Mouse (Mus musculus): Measurements from ENCODE around the gene Hepacam. TPM values are rescaled to one million over a fixed set of nuclear protein-coding genes. Genes with fewer than 3 reads are reported as not detected.

The Hepacam gene
- total and polyA plus RNA-seq, 2 experiments, result not detected

DNA sequence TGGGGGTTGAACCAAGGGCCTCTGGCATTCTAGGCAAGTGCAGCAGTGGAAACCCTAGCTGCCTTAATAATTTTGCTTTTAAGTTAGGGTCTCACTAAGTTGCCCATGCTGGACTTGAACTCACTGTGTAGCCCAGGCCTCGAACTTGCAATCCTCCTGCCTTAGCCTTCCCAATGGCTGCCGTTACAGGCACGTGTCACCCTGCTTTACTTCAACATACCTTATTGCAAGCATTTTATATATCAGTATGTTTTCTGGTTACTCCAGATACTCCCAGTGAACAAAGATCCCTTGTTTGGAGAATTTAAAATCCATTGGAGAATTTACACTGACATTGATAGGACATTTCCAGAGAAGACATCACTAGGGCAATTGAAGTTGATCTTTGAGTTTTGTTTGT is 18.1 kb upstream of the Hepacam start:
- WGBS, result 93% methylated on average over 3 of the region's 3 CpGs
- Histone ChIP-seq H3K4me1 (ENCODE audit: control insufficient read depth, insufficient read depth, low read length) (peaks cover 6% of the 10 kb centered on the region), H3K4me3 (ENCODE audit: insufficient read depth, low read depth, low read length) (0 out of 2 replicates have a peak overlapping the region, but pooled peaks have one; percentile 68), H3K27ac (replicated peaks; ENCODE audit: insufficient read depth, low read depth, low read length) (no peak overlapping the region), H3K9ac (ENCODE audit: low read depth, low read length) (no peak overlapping the region), H3K27me3 (ENCODE audit: control insufficient read depth, insufficient read depth, low read length) (no peaks in the 10 kb centered on the region), H3K79me2 (ENCODE audit: control insufficient read depth, insufficient read depth, low read length) (no peaks in the 10 kb centered on the region), H3K36me3 (ENCODE audit: control insufficient read depth, insufficient read depth, low read length) (no peaks in the 10 kb centered on the region)
- peak; percentile 3 for DNase-seq (ENCODE audit: extremely low read depth, low read depth, low spot score)
- TF ChIP-seq CTCF (IDR thresholded peaks at IDR 0.05; ENCODE audit: low read depth, low read length) (no peak), POLR2A (IDR thresholded peaks at IDR 0.05; ENCODE audit: extremely low read depth, insufficient read depth, low read length) (no peak)

DNA sequence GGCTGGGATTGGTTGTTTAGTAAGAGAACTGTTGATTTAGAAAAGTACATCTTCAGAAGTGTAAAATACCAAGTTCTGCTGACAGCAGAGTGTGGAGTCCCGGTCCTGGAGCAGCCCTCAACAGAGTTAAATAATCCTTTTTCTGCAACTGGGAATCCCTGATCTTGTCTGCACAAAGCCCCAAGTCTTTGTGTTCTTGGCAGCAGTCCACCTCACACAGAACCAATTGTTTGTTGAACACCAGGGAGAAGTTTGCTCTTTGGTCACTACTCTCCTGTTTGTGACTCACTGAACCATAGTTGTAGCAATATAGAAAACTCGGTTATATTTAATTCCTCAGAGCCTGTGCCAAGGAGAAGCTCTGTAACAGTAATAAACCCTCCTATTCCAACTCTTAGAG is 15.9 kb upstream of the Hepacam start:
- 16% methylated on average over 2 of the region's 2 CpGs for WGBS
- H3K27ac ChIP-seq (replicated peaks; ENCODE audit: insufficient read depth, low read depth, low read length), result no peak overlapping the region
- H3K36me3 ChIP-seq (ENCODE audit: control insufficient read depth, insufficient read depth, low read length), result no peaks in the 10 kb centered on the region
- no peak overlapping the region for H3K9ac ChIP-seq (ENCODE audit: low read depth, low read length)
- no peaks in the 10 kb centered on the region for H3K79me2 ChIP-seq (ENCODE audit: control insufficient read depth, insufficient read depth, low read length)
- no peak overlapping the region for H3K4me3 ChIP-seq (ENCODE audit: insufficient read depth, low read depth, low read length)
- no peaks in the 10 kb centered on the region for H3K27me3 ChIP-seq (ENCODE audit: control insufficient read depth, insufficient read depth, low read length)
- H3K4me1 ChIP-seq (ENCODE audit: control insufficient read depth, insufficient read depth, low read length), result peaks cover 6% of the 10 kb centered on the region
- no peak for TF ChIP-seq CTCF (IDR thresholded peaks at IDR 0.05; ENCODE audit: low read depth, low read length)
- TF ChIP-seq POLR2A (IDR thresholded peaks at IDR 0.05; ENCODE audit: extremely low read depth, insufficient read depth, low read length), result no peak
- peak; percentile 51 for DNase-seq (ENCODE audit: extremely low read depth, low read depth, low spot score)

DNA sequence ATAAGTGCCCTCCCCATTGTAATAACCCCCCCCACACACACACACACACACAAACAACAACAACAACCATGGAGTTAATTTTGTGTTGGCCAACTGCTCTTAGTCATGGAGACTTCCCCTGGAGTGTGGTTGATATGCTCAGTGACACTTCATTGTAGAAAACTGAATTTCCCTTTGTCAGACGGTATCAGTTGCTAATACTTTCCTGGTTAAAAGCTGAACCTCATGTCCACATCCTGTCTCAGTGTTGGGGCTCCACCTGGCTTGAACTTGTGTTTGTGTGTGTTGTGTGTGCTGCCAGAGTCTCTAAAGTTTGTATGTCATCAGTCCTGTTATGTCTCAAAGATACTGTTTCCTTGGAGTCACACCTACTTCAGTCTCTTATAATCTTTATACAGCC is 12.7 kb upstream of the Hepacam start:
- 71% methylated on average over 1 of the region's 1 CpGs for WGBS
- Histone ChIP-seq H3K4me1 (ENCODE audit: control insufficient read depth, insufficient read depth, low read length) (peaks cover 3% of the 10 kb centered on the region; the same call in 1 of the 2 replicates), H3K9ac (ENCODE audit: low read depth, low read length) (no peak overlapping the region), H3K27ac (replicated peaks; ENCODE audit: insufficient read depth, low read depth, low read length) (no peak overlapping the region), H3K27me3 (ENCODE audit: control insufficient read depth, insufficient read depth, low read length) (no peaks in the 10 kb centered on the region), H3K4me3 (ENCODE audit: insufficient read depth, low read depth, low read length) (no peak overlapping the region), H3K36me3 (ENCODE audit: control insufficient read depth, insufficient read depth, low read length) (no peaks in the 10 kb centered on the region), H3K79me2 (ENCODE audit: control insufficient read depth, insufficient read depth, low read length) (no peaks in the 10 kb centered on the region)
- DNase-seq (ENCODE audit: extremely low read depth, low read depth, low spot score), result no peak
- TF ChIP-seq CTCF (IDR thresholded peaks at IDR 0.05; ENCODE audit: low read depth, low read length) (no peak), POLR2A (IDR thresholded peaks at IDR 0.05; ENCODE audit: extremely low read depth, insufficient read depth, low read length) (no peak)

DNA sequence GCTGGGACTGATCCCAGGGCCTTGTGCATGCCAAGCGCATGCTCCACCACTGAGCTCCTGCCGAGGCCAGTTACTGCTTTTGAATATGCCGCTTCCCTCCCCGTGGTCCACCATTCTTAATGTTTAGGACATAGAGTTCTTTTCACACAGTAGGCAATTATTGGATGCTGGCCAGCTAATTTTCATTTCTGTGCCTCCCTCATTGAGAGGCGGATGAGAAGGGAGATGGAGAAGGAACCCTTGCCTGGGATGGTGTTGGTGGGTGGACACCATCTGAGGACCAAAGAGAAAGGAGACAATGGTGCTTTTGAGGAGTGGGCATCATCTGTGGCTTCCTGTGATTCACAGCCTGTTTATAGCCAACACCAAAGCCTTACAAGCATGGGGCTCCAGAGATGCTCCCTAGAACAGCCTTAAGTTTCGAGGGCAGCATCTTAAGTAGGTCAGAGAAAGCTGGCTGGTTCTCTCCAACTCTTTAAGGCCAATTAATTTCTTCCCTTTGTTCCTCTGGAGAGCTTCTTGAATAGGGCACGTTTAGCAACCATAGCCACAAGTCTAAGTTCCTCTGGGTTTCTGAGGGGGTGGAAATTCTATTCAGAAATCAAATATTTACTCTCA is 8.3 kb upstream of the Hepacam start:
- Histone ChIP-seq H3K9ac (ENCODE audit: low read depth, low read length) (no peak overlapping the region), H3K79me2 (ENCODE audit: control insufficient read depth, insufficient read depth, low read length) (no peaks in the 10 kb centered on the region; the same call in 1 of the 2 replicates), H3K36me3 (ENCODE audit: control insufficient read depth, insufficient read depth, low read length) (no peaks in the 10 kb centered on the region), H3K27ac (replicated peaks; ENCODE audit: insufficient read depth, low read depth, low read length) (no peak overlapping the region), H3K4me3 (ENCODE audit: insufficient read depth, low read depth, low read length) (no peak overlapping the region), H3K4me1 (ENCODE audit: control insufficient read depth, insufficient read depth, low read length) (no peaks in the 10 kb centered on the region), H3K27me3 (ENCODE audit: control insufficient read depth, insufficient read depth, low read length) (no peaks in the 10 kb centered on the region)
- no peak for TF ChIP-seq POLR2A (IDR thresholded peaks at IDR 0.05; ENCODE audit: extremely low read depth, insufficient read depth, low read length)
- TF ChIP-seq CTCF (IDR thresholded peaks at IDR 0.05; ENCODE audit: low read depth, low read length), result no peak
- no peak for DNase-seq (ENCODE audit: extremely low read depth, low read depth, low spot score)
- WGBS, result 82% methylated on average over 7 of the region's 7 CpGs

DNA sequence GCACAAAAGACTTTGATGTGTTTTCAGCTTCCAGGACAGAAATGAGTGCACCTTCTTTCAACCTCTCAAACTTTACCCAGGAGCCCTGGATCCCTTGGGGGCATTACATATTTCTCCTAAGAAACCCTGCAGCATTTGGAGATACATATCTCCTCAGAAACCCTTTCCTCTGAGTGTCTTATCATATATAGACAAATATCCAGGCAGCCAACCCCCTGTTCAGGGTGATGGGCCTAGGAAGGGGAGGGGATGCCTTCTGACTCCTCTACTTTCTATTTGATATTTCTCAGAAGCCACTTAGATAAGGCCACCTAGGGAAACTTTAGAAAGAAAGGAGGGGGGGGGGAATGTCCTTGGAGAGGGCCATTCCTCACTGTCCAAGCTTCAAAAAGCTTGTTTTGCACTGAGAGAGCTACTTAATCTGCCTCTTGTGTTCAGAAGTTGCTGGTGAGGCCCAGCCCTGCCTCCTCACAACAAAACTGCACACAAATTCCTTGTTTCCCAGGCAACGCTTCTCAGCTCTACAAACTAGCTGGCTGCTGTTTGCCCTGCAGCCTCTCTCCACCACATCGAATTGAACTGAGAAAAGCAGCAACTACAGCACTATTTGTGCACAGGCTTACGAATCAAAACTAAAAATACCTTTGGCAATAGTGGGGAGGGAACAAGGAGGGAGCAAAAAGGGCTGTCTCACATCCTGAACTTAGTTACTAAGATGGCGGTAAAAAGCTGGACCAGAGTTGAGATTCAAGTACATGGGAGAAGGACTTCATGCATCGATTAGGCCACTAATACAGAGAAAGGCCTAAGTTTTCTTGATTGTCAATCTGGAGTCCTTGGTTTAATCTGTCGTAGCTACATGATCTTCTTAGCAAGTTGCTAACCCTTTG is 7.6 kb upstream of the Hepacam start:
- 68% methylated on average over 6 of the region's 6 CpGs for WGBS
- no peak overlapping the region for H3K9ac ChIP-seq (ENCODE audit: low read depth, low read length)
- H3K4me1 ChIP-seq (ENCODE audit: control insufficient read depth, insufficient read depth, low read length), result no peaks in the 10 kb centered on the region
- no peak for TF ChIP-seq CTCF (IDR thresholded peaks at IDR 0.05; ENCODE audit: low read depth, low read length)
- TF ChIP-seq POLR2A (IDR thresholded peaks at IDR 0.05; ENCODE audit: extremely low read depth, insufficient read depth, low read length), result no peak
- no peak overlapping the region for H3K4me3 ChIP-seq (ENCODE audit: insufficient read depth, low read depth, low read length)
- no peaks in the 10 kb centered on the region; the same call in 1 of the 2 replicates for H3K79me2 ChIP-seq (ENCODE audit: control insufficient read depth, insufficient read depth, low read length)
- no peak overlapping the region for H3K27ac ChIP-seq (replicated peaks; ENCODE audit: insufficient read depth, low read depth, low read length)
- H3K27me3 ChIP-seq (ENCODE audit: control insufficient read depth, insufficient read depth, low read length), result no peaks in the 10 kb centered on the region
- H3K36me3 ChIP-seq (ENCODE audit: control insufficient read depth, insufficient read depth, low read length), result no peaks in the 10 kb centered on the region
- DNase-seq (ENCODE audit: extremely low read depth, low read depth, low spot score), result no peak

Data from liver, adult 2 months (tissue).